Mouse (Mus musculus): ENCODE measurements around the gene Shb. TPM values are rescaled to one million over a fixed set of nuclear protein-coding genes. Genes with fewer than 3 reads are reported as not detected.
A peak's percentile ranks its signal among the peaks of the same experiment; 100 is the strongest.

Gene Shb
- 4.9 and 5.8 TPM in 2 replicates for polyA plus RNA-seq (2016; fragmentation: Nextera tagmentation; extraction: Ambion mirVana)

GRCm38 (mm10) chr4:45532375-45532774 lies at the start of gene Shb:
TSS of gene Shb (minus strand) at chr4:45532470.
- peak within 1 kb of the TSS; percentile 79 for H3K4me2 ChIP-seq (replicated peaks)
- H3K4me1 ChIP-seq, result peaks cover 44% of the 10 kb centered on the region
- WGBS, result 17% methylated on average over 7 of the region's 7 CpGs
- H3K27ac ChIP-seq (replicated peaks), result no peak within 1 kb of the TSS
- ATAC-seq (ENCODE audit: low FRiP score, low read depth), result no peak
- no peaks in the 10 kb centered on the region for H3K9me3 ChIP-seq
- no peak within 1 kb of the TSS for H3K9ac ChIP-seq (replicated peaks)
- peaks cover 47% of the 10 kb centered on the region for H3K27me3 ChIP-seq
- peak within 1 kb of the TSS; percentile 72 for H3K4me3 ChIP-seq
- H3K36me3 ChIP-seq, result no peaks in the 10 kb centered on the region

GRCm38 (mm10) chr4:45581095-45581494 lies 48.8 kb upstream of the Shb start:
- Histone ChIP-seq H3K36me3 (no peaks in the 10 kb centered on the region), H3K4me2 (replicated peaks) (no peak overlapping the region), H3K4me3 (no peak overlapping the region), H3K9ac (replicated peaks) (no peak overlapping the region), H3K27me3 (peaks cover 27% of the 10 kb centered on the region), H3K27ac (replicated peaks) (no peak overlapping the region), H3K9me3 (no peaks in the 10 kb centered on the region), H3K4me1 (peaks cover 25% of the 10 kb centered on the region)
- 88% methylated on average over 6 of the region's 6 CpGs for WGBS
- ATAC-seq (ENCODE audit: low FRiP score, low read depth), result no peak

- Histone ChIP-seq H3K27ac (replicated peaks) (no peak overlapping the region), H3K36me3 (no peaks in the 10 kb centered on the region), H3K9me3 (no peaks in the 10 kb centered on the region), H3K27me3 (peaks cover 8% of the 10 kb centered on the region; the same call in 1 of the 2 replicates), H3K4me2 (replicated peaks) (no peak overlapping the region), H3K9ac (replicated peaks) (no peak overlapping the region), H3K4me3 (no peak overlapping the region), H3K4me1 (peaks cover 17% of the 10 kb centered on the region)
- 22% methylated on average over 22 of the region's 22 CpGs for WGBS
- no peak for ATAC-seq (ENCODE audit: low FRiP score, low read depth)
Measured at GRCm38 (mm10) chr4:45578554-45579370, 46.5 kb upstream of the Shb start.

- Histone ChIP-seq H3K4me3 (no peak overlapping the region), H3K27ac (replicated peaks) (no peak overlapping the region), H3K9me3 (no peaks in the 10 kb centered on the region), H3K27me3 (0 out of 2 replicates have a peak, but pooled peaks cover 4% of the 10 kb centered on the region), H3K36me3 (no peaks in the 10 kb centered on the region), H3K4me1 (peaks cover 17% of the 10 kb centered on the region), H3K9ac (replicated peaks) (no peak overlapping the region), H3K4me2 (replicated peaks) (peak overlapping the region; percentile 12; the same call in 1 of the 2 replicates)
- 47% methylated on average over 8 of the region's 8 CpGs for WGBS
- no peak for ATAC-seq (ENCODE audit: low FRiP score, low read depth)
Measured at GRCm38 (mm10) chr4:45577631-45578030, 45.4 kb upstream of the Shb start.

- Histone ChIP-seq H3K9me3 (no peaks in the 10 kb centered on the region), H3K4me2 (replicated peaks) (no peak overlapping the region), H3K4me3 (no peak overlapping the region), H3K36me3 (no peaks in the 10 kb centered on the region), H3K9ac (replicated peaks) (no peak overlapping the region), H3K27ac (replicated peaks) (no peak overlapping the region), H3K27me3 (0 out of 2 replicates have a peak, but pooled peaks cover 4% of the 10 kb centered on the region), H3K4me1 (peaks cover 17% of the 10 kb centered on the region)
- 80% methylated on average over 15 of the region's 15 CpGs for WGBS
- ATAC-seq (ENCODE audit: low FRiP score, low read depth), result no peak
Measured at GRCm38 (mm10) chr4:45574614-45575169, 42.4 kb upstream of the Shb start.

GRCm38 (mm10) chr4:45569521-45569920 lies 37.3 kb upstream of the Shb start:
- 70% methylated on average over 5 of the region's 5 CpGs for WGBS
- H3K9me3 ChIP-seq, result no peaks in the 10 kb centered on the region
- H3K9ac ChIP-seq (replicated peaks), result no peak overlapping the region
- H3K4me1 ChIP-seq, result no peaks in the 10 kb centered on the region
- H3K4me2 ChIP-seq (replicated peaks), result no peak overlapping the region
- no peak overlapping the region for H3K4me3 ChIP-seq
- H3K27me3 ChIP-seq, result no peaks in the 10 kb centered on the region
- no peak for ATAC-seq (ENCODE audit: low FRiP score, low read depth)
- H3K36me3 ChIP-seq, result no peaks in the 10 kb centered on the region
- no peak overlapping the region for H3K27ac ChIP-seq (replicated peaks)

GRCm38 (mm10) chr4:45558211-45558610 lies 25.9 kb upstream of the Shb start:
- no peaks in the 10 kb centered on the region for H3K9me3 ChIP-seq
- no peak for ATAC-seq (ENCODE audit: low FRiP score, low read depth)

GRCm38 (mm10) chr4:45552571-45552970 lies 20.3 kb upstream of the Shb start:
- Histone ChIP-seq H3K9me3 (no peaks in the 10 kb centered on the region), H3K4me3 (no peak overlapping the region), H3K4me2 (replicated peaks) (no peak overlapping the region), H3K4me1 (peaks cover 19% of the 10 kb centered on the region), H3K9ac (replicated peaks) (no peak overlapping the region), H3K27me3 (no peaks in the 10 kb centered on the region), H3K27ac (replicated peaks) (no peak overlapping the region), H3K36me3 (no peaks in the 10 kb centered on the region)
- no peak for ATAC-seq (ENCODE audit: low FRiP score, low read depth)
- WGBS, result 62% methylated on average over 4 of the region's 4 CpGs

More at GRCm38 (mm10) chr4:45558211-45558610, 25.9 kb upstream of the Shb start:
- H3K4me2 ChIP-seq (replicated peaks), result no peak overlapping the region
- H3K27ac ChIP-seq (replicated peaks), result no peak overlapping the region
- WGBS, result 87% methylated on average over 5 of the region's 5 CpGs
- H3K4me1 ChIP-seq, result no peaks in the 10 kb centered on the region
- no peak overlapping the region for H3K4me3 ChIP-seq
- H3K27me3 ChIP-seq, result 0 out of 2 replicates have a peak, but pooled peaks cover 4% of the 10 kb centered on the region
- H3K36me3 ChIP-seq, result no peaks in the 10 kb centered on the region
- H3K9ac ChIP-seq (replicated peaks), result no peak overlapping the region

- Histone ChIP-seq H3K27me3 (0 out of 2 replicates have a peak, but pooled peaks cover 6% of the 10 kb centered on the region), H3K36me3 (no peaks in the 10 kb centered on the region), H3K4me2 (replicated peaks) (no peak overlapping the region), H3K9ac (replicated peaks) (no peak overlapping the region), H3K4me3 (no peak overlapping the region), H3K27ac (replicated peaks) (no peak overlapping the region), H3K4me1 (peaks cover 19% of the 10 kb centered on the region), H3K9me3 (no peaks in the 10 kb centered on the region)
- WGBS, result 28% methylated on average over 2 of the region's 2 CpGs
- ATAC-seq (ENCODE audit: low FRiP score, low read depth), result peak; percentile 44; the same call in 1 of the 2 replicates
Measured at GRCm38 (mm10) chr4:45550970-45551369, 18.7 kb upstream of the Shb start.

- H3K9ac ChIP-seq (replicated peaks), result no peak overlapping the region
- no peaks in the 10 kb centered on the region for H3K36me3 ChIP-seq
- WGBS, result 73% methylated on average over 5 of the region's 5 CpGs
- H3K27me3 ChIP-seq, result 0 out of 2 replicates have a peak, but pooled peaks cover 9% of the 10 kb centered on the region
- H3K4me2 ChIP-seq (replicated peaks), result no peak overlapping the region
- peaks cover 19% of the 10 kb centered on the region for H3K4me1 ChIP-seq
- no peak overlapping the region for H3K4me3 ChIP-seq
- H3K27ac ChIP-seq (replicated peaks), result no peak overlapping the region
- ATAC-seq (ENCODE audit: low FRiP score, low read depth), result no peak
- no peaks in the 10 kb centered on the region for H3K9me3 ChIP-seq
Measured at GRCm38 (mm10) chr4:45549514-45549913, 17.2 kb upstream of the Shb start.

GRCm38 (mm10) chr4:45545851-45546250 lies 13.6 kb upstream of the Shb start:
- WGBS, result 63% methylated on average over 8 of the region's 8 CpGs
- no peak overlapping the region for H3K4me3 ChIP-seq
- 0 out of 2 replicates have a peak, but pooled peaks cover 9% of the 10 kb centered on the region for H3K27me3 ChIP-seq
- no peak overlapping the region for H3K27ac ChIP-seq (replicated peaks)
- ATAC-seq (ENCODE audit: low FRiP score, low read depth), result no peak
- H3K4me2 ChIP-seq (replicated peaks), result no peak overlapping the region
- peaks cover 7% of the 10 kb centered on the region for H3K4me1 ChIP-seq
- H3K36me3 ChIP-seq, result no peaks in the 10 kb centered on the region
- H3K9ac ChIP-seq (replicated peaks), result no peak overlapping the region
- H3K9me3 ChIP-seq, result no peaks in the 10 kb centered on the region

- Histone ChIP-seq H3K4me3 (no peak overlapping the region), H3K4me1 (peaks cover 10% of the 10 kb centered on the region; the same call in 1 of the 2 replicates), H3K9me3 (no peaks in the 10 kb centered on the region), H3K9ac (replicated peaks) (no peak overlapping the region), H3K36me3 (no peaks in the 10 kb centered on the region), H3K4me2 (replicated peaks) (no peak overlapping the region), H3K27ac (replicated peaks) (no peak overlapping the region), H3K27me3 (0 out of 2 replicates have a peak, but pooled peaks cover 9% of the 10 kb centered on the region)
- no peak for ATAC-seq (ENCODE audit: low FRiP score, low read depth)
- WGBS, result 88% methylated on average over 3 of the region's 3 CpGs
Measured at GRCm38 (mm10) chr4:45543481-45544051, 11.3 kb upstream of the Shb start.

All from midbrain, embryonic 12.5 days (tissue).